Mouse (Mus musculus) heart, embryonic 14.5 days (tissue): ENCODE data around the gene Fgd3. TPM values are rescaled to one million over a fixed set of nuclear protein-coding genes. Genes with fewer than 3 reads are reported as not detected.

Experiments
- ATAC-seq: fragments of 200-750 bp; cut with Nextera tagmentation; 2 replicates; pipeline ENCODE4 v1.8.0; 2017; ENCODE audit warnings: low read depth, moderate TSS enrichment; ENCODE audit not compliant: insufficient number of reproducible peaks, insufficient read depth, low FRiP score
- H3K27ac ChIP-seq, 2 experiments: fragments of 200-500 bp in 1 of 2; fragments of 300-500 bp in 1 of 2; sonication (generic) in 1 of 2; replicated peaks in 1 of 2; 2 replicates each; pipeline ENCODE4 v1.5.1; 2012 to 2014; ENCODE audit warnings: low read depth in 2 of 2, low read length in 2 of 2, control low read depth in 1 of 2, mild to moderate bottlenecking in 1 of 2, mixed read lengths in 1 of 2; ENCODE audit not compliant: control insufficient read depth in 1 of 2, insufficient read depth in 1 of 2
- H3K27me3 ChIP-seq: fragments of 300-500 bp; sonication (generic); 2 replicates; pipeline ENCODE4 v1.6.1; 2014; ENCODE audit warnings: mild to moderate bottlenecking, low read length, control low read depth; ENCODE audit not compliant: control insufficient read depth, insufficient read depth
- H3K36me3 ChIP-seq: fragments of 300-500 bp; sonication (generic); 2 replicates; pipeline ENCODE4 v1.6.1; 2014; ENCODE audit warnings: mild to moderate bottlenecking, control low read depth, low read length, mixed read lengths; ENCODE audit not compliant: control insufficient read depth, insufficient read depth
- H3K4me1 ChIP-seq, 2 experiments: fragments of 200-500 bp in 1 of 2; fragments of 300-500 bp in 1 of 2; sonication (generic) in 1 of 2; 2 replicates each; pipeline ENCODE4 v1.6.1; 2012 to 2014; ENCODE audit warnings: low read length in 2 of 2, control low read depth in 1 of 2, mixed read lengths in 1 of 2; ENCODE audit not compliant: control insufficient read depth in 2 of 2, insufficient read depth in 2 of 2
- H3K4me2 ChIP-seq: fragments of 300-500 bp; sonication (generic); 2 replicates; pipeline ENCODE4 v1.6.1; 2014; ENCODE audit warnings: mild to moderate bottlenecking, low read length
- H3K4me3 ChIP-seq, 2 experiments: fragments of 200-500 bp in 1 of 2; fragments of 300-500 bp in 1 of 2; sonication (generic) in 1 of 2; 2 replicates each; pipeline ENCODE4 v1.5.1; 2012 to 2014; ENCODE audit warnings: low read length in 2 of 2, mild to moderate bottlenecking in 2 of 2, control low read depth in 1 of 2, low read depth in 1 of 2, moderate library complexity in 1 of 2; ENCODE audit not compliant: control insufficient read depth in 1 of 2, insufficient read depth in 1 of 2
- H3K9ac ChIP-seq: fragments of 300-500 bp; sonication (generic); 2 replicates; pipeline ENCODE4 v1.6.1; 2014; ENCODE audit warnings: mild to moderate bottlenecking, low read length
- H3K9me3 ChIP-seq: fragments of 300-500 bp; sonication (generic); 2 replicates; pipeline ENCODE4 v1.6.1; 2016; ENCODE audit warnings: low read length, control low read depth; ENCODE audit not compliant: control insufficient read depth
- WGBS: fragments of 180-500 bp; shearing (Covaris S2); extraction: QIAGEN DNeasy Blood & Tissue Kit; methylation state at CpG from one replicate; pipeline ENCODE4 v1.1.7; 2014; 5-methylcytosine and 5-hydroxymethylcytosine counted together
- polyA plus RNA-seq: library from polyadenylated mRNA; unstranded; fragments of >200 nt; fragmentation: Nextera tagmentation; extraction: Ambion mirVana; gene quantifications from 2 replicates; pipeline ENCODE4 v1.2.1, GENCODE M21; 2014

Gene Fgd3
- polyA plus RNA-seq, 1 experiment from 2014 or later, result 0.09 TPM

DNA sequence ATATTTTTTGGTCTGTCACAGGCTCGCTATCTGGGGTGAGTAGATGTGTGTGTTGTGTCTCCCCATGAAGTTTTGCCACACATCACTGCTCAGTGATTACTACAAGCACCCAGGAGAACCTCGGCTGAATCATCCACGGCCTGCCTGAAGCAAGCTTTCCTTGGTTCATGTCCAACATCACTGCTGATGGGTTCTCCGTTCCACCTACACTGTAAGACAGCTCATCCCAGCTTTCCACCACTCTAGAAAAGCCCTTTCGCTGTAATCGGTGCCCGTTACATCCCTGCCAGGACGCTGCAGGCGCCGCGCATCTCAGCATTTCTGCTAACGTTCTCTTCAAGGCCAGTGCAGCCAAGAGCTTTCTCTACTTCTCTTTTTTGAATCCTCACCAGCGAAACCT is 67.4 kb downstream of the Fgd3 start:
- Histone ChIP-seq H3K9me3 (no peaks in the 10 kb centered on the region), H3K9ac (no peak overlapping the region), H3K4me1 (peaks cover 5 to 6% of the 10 kb centered on the region in 2 experiments; a peak in 3 of 4 replicates), H3K27ac (no peak overlapping the region), H3K4me3 (no peak overlapping the region), H3K36me3 (no peaks in the 10 kb centered on the region), H3K4me2 (no peak overlapping the region), H3K27me3 (peaks cover 9% of the 10 kb centered on the region)
- WGBS, result 82% methylated on average over 13 of the region's 13 CpGs
- ATAC-seq, result no peak

DNA sequence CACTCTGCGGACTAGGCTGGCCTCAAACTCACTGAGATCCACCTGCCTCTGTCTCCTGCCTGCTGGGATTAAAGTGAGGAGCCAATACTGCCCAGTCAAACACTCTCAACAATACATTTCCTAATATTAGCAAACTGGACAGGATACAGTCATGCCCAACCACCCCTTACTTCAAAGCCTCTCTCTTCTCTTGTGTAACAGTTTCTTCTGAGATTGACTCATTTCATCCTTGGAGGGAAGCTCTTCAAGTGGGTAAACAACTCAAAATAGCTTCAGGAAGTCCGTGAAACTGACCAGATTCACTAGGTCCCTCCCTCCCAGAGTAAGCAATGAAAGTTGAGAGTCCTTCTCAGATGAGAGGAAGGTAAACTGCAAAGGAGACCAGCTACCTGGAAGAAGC is 68.0 kb downstream of the Fgd3 start:
- WGBS, result 52% methylated on average over 2 of the region's 2 CpGs
- peaks cover 15% of the 10 kb centered on the region for H3K27me3 ChIP-seq

DNA sequence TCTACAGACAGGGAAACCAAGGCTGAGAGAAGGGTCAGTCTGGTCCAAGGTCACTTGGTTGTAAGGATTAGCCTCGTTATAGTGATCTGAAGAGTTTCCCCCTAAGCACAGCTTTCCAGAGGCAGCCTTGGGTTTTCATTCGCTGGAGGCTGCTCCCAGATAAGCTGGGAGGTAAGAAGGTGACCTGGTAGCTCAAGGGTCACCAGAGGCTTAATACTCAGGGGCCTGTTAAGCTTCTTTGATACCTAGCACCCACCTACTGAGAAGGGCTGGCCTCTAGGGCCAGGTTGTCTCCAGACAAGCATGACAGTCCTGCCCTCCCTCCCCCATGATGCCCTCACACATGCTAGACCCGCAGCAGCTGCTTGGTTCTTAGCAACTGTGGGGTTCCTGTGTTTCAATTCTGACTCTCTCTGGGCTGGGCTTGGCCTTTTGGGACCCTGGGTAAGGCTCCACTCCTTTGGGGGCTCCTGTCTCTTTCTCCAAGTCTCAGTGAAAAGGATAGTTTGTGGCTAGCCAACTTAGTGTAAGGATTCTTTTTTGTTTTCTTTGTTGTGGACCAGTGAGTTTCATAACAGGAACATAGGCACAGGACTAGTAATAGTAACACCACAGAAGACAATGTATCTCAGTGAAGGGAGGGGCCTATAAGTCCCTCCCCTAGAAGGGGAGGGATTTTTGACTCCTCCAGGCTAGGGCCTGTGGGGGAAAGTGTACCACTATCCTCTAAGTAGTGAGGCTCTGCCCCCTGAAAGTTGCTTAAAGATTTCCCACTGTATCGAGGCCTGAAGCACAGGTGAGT is 69.2 kb downstream of the Fgd3 start:
- 32% methylated on average over 4 of the region's 4 CpGs for WGBS

More for the DNA sequence above, 68.0 kb downstream of the Fgd3 start:
- Histone ChIP-seq H3K9ac (no peak overlapping the region), H3K27ac (no peak overlapping the region), H3K4me3 (no peak overlapping the region), H3K4me1 (peaks cover 8 to 9% of the 10 kb centered on the region in 2 experiments), H3K4me2 (no peak overlapping the region), H3K36me3 (no peaks in the 10 kb centered on the region), H3K9me3 (no peaks in the 10 kb centered on the region)
- ATAC-seq, result no peak

GRCm38 (mm10) chr13:49249634-49250033 is 70.5 kb downstream of the Fgd3 start:
- Histone ChIP-seq H3K9me3 (no peaks in the 10 kb centered on the region), H3K4me2 (no peak overlapping the region), H3K9ac (no peak overlapping the region), H3K4me1 (peaks cover 14 to 16% of the 10 kb centered on the region in 2 experiments), H3K27me3 (peaks cover 25% of the 10 kb centered on the region), H3K27ac (no peak overlapping the region), H3K4me3 (no peak overlapping the region), H3K36me3 (no peaks in the 10 kb centered on the region)
- WGBS, result 74% methylated on average over 2 of the region's 2 CpGs
- ATAC-seq, result no peak

More for the DNA sequence above, 69.2 kb downstream of the Fgd3 start:
- Histone ChIP-seq H3K36me3 (no peaks in the 10 kb centered on the region), H3K9me3 (no peaks in the 10 kb centered on the region), H3K27ac (no peak overlapping the region), H3K27me3 (peaks cover 25% of the 10 kb centered on the region), H3K4me2 (no peak overlapping the region), H3K9ac (no peak overlapping the region), H3K4me1 (peaks cover 11 to 12% of the 10 kb centered on the region in 2 experiments), H3K4me3 (no peak overlapping the region)
- ATAC-seq, result no peak

- H3K36me3 ChIP-seq, result no peaks in the 10 kb centered on the region
- 43% methylated on average over 3 of the region's 3 CpGs for WGBS
- H3K4me1 ChIP-seq, result peaks cover 14 to 16% of the 10 kb centered on the region in 2 experiments
- ATAC-seq, result no peak
- H3K27ac ChIP-seq, result no peak overlapping the region
- no peak overlapping the region for H3K4me3 ChIP-seq
- no peaks in the 10 kb centered on the region for H3K9me3 ChIP-seq
- H3K9ac ChIP-seq, result no peak overlapping the region
- peaks cover 25% of the 10 kb centered on the region for H3K27me3 ChIP-seq
- no peak overlapping the region for H3K4me2 ChIP-seq
These were observed 71.2 kb downstream of the Fgd3 start for GRCm38 (mm10) chr13:49248923-49249322.

- Histone ChIP-seq H3K27ac (no peak within 1 kb of the TSS), H3K4me1 (peaks cover 14 to 16% of the 10 kb centered on the region in 2 experiments), H3K9me3 (no peaks in the 10 kb centered on the region), H3K4me3 (peak within 1 kb of the TSS; percentile 38 to 41), H3K4me2 (peak within 1 kb of the TSS; percentile 70), H3K9ac (peak within 1 kb of the TSS; percentile 51), H3K36me3 (no peaks in the 10 kb centered on the region), H3K27me3 (peaks cover 25% of the 10 kb centered on the region)
- ATAC-seq, result no peak
- WGBS, result 11% methylated on average over 8 of the region's 8 CpGs
These were observed 71.6 kb downstream of the Fgd3 start, which contains the start of gene Susd3 for GRCm38 (mm10) chr13:49248467-49248862. Susd3 (minus strand) TSS chr13:49248706.

DNA sequence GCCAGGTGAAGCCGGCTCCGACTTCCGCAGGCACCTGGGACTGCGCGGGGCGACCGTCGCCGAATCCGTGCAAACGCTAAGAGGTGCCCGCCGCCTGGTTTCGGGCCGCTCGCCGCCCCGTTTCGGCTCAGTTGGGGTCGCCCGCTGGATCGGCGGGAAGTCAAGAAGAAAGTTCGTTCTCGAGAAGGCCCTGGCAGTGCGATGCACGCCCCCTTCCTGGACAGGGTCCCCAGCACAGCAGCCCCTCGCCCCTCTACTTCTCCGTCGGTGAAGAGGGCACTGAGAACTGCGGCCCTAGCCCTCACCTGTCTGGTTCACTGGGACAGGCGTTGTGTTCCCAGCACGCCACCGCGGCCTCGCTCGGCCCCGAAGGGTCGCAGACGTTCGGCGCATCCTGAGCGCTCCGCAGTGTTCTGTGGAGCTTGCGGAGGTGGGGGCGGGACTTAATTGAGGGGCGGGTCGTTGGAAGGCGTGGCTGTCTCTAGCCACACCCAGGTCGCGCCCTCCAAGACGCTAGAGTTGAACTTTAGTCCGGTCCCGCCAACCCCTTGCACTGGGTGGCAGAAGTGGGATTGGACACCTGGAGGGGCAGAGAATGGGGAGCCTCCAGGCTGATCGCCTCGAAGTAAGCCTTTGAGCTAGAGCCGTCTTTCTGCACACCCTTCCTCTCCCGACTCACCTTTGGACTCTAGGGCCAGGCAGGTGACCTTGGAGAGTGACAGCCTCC is 72.2 kb downstream of the Fgd3 start:
- H3K4me1 ChIP-seq, result peaks cover 14 to 16% of the 10 kb centered on the region in 2 experiments
- no peak overlapping the region for H3K27ac ChIP-seq
- H3K27me3 ChIP-seq, result peaks cover 25% of the 10 kb centered on the region
- H3K9ac ChIP-seq, result peak overlapping the region; percentile 51
- H3K4me3 ChIP-seq, result peak overlapping the region; percentile 38 to 41
- ATAC-seq, result 0 out of 2 replicates have a peak, but pooled peaks have one; percentile 40
- no peaks in the 10 kb centered on the region for H3K36me3 ChIP-seq
- 2% methylated on average over 58 of the region's 58 CpGs for WGBS
- no peaks in the 10 kb centered on the region for H3K9me3 ChIP-seq
- H3K4me2 ChIP-seq, result peak overlapping the region; percentile 70
